11 mouse cellular contexts compared by ENCODE assay signal in genomic region chr11:68244254-68244991, GRCm38 (mm10).
DNase-seq lines count a peak whose midpoint lies in the region; ATAC-seq and TF ChIP-seq lines count a peak whose summit lies in the region.
"Had no signal": no experiment of that assay in that cellular context is flagged by ENCODE, and none has a peak within 500 bp of the region (broad histone marks: within the 10 kb centered on the region; RNA-seq: fewer than 3 reads in every experiment).

No protein-coding gene starts in this region.

- no peaks in the 10 kb centered on the region for H3K4me1 ChIP-seq in embryonic facial prominence, embryonic 15.5 days
- peaks cover 16% of the 10 kb centered on the region for H3K4me1 ChIP-seq in hindbrain, embryonic 14.5 days (replicated peaks; ENCODE audit: control insufficient read depth, insufficient read depth, low read length)
- peaks cover 8% of the 10 kb centered on the region; the same call in 1 of the 2 replicates for H3K4me1 ChIP-seq in midbrain, embryonic 16.5 days (ENCODE audit: control insufficient read depth, insufficient read depth, low read length)
- H3K4me1 ChIP-seq in thymus, adult 2 months (replicated peaks; ENCODE audit: control insufficient read depth, insufficient read depth, low read length) = peaks cover 10% of the 10 kb centered on the region
- H3K4me1 ChIP-seq: liver, embryonic 15.5 days had no signal

- no peak overlapping the region for H3K4me3 ChIP-seq in embryonic facial prominence, embryonic 15.5 days (replicated peaks)
- no peak overlapping the region for H3K4me3 ChIP-seq in hindbrain, embryonic 14.5 days (replicated peaks; ENCODE audit: low read length)
- no peak overlapping the region for H3K4me3 ChIP-seq in midbrain, embryonic 16.5 days (ENCODE audit: low read depth, low read length)
- no peak overlapping the region for H3K4me3 ChIP-seq in thymus, adult 2 months (ENCODE audit: control insufficient read depth, insufficient read depth, low read length)
- H3K4me3 ChIP-seq: liver, embryonic 15.5 days; neural tube, embryonic 12.5 days had no signal

- TF ChIP-seq CTCF in thymus, adult 2 months (IDR thresholded peaks at IDR 0.05; ENCODE audit: borderline replicate concordance, control insufficient read depth, extremely low read depth, insufficient read depth, low read length, poor library complexity) = no peak

- no peaks in the 10 kb centered on the region for H3K9me3 ChIP-seq in embryonic facial prominence, embryonic 15.5 days (replicated peaks)
- H3K9me3 ChIP-seq in hindbrain, embryonic 14.5 days (ENCODE audit: control insufficient read depth, low read length) = no peaks in the 10 kb centered on the region
- H3K9me3 ChIP-seq in midbrain, embryonic 16.5 days (replicated peaks; ENCODE audit: control insufficient read depth, low read length, poor library complexity, severe bottlenecking) = peaks cover 2% of the 10 kb centered on the region; the same call in 1 of the 2 replicates
- H3K9me3 ChIP-seq: liver, embryonic 15.5 days had no signal

- no peak for TF ChIP-seq POLR2A in thymus, adult 2 months (IDR thresholded peaks at IDR 0.05; ENCODE audit: control insufficient read depth, extremely low read depth, insufficient read depth, low read length, poor library complexity)

- peak; percentile 26 to 37 for DNase-seq in layer of hippocampus, postnatal 14 days (ENCODE audit: low spot score in 2 of 2)
- no peak for DNase-seq in layer of hippocampus, adult 9-11 months
- peak; percentile 38 for DNase-seq in hindbrain, embryonic 14.5 days (ENCODE audit: low spot score)
- DNase-seq in kidney, postnatal 10 days = no peak
- DNase-seq in frontal cortex, postnatal 10 days (ENCODE audit: low spot score in 2 of 2) = no peak
- DNase-seq in thymus, adult 2 months = no peak

- H3K27me3 ChIP-seq in embryonic facial prominence, embryonic 15.5 days = no peaks in the 10 kb centered on the region
- peaks cover 16% of the 10 kb centered on the region; the same call in 1 of the 2 replicates for H3K27me3 ChIP-seq in hindbrain, embryonic 14.5 days (ENCODE audit: control insufficient read depth, insufficient read depth, low read length)
- H3K27me3 ChIP-seq in midbrain, embryonic 16.5 days (ENCODE audit: control insufficient read depth, insufficient read depth, low read depth, low read length) = peaks cover 5% of the 10 kb centered on the region
- H3K27me3 ChIP-seq in thymus, adult 2 months (ENCODE audit: control insufficient read depth, insufficient read depth, low read length) = no peaks in the 10 kb centered on the region
- H3K27me3 ChIP-seq: liver, embryonic 15.5 days had no signal

- no peak overlapping the region for H3K9ac ChIP-seq in embryonic facial prominence, embryonic 15.5 days
- H3K9ac ChIP-seq in hindbrain, embryonic 14.5 days = 0 out of 2 replicates have a peak overlapping the region, but pooled peaks have one; percentile 13
- no peak overlapping the region for H3K9ac ChIP-seq in midbrain, embryonic 16.5 days (ENCODE audit: low read depth, low read length)
- H3K9ac ChIP-seq: liver, embryonic 15.5 days; neural tube, embryonic 12.5 days had no signal

- WGBS in embryonic facial prominence, embryonic 15.5 days = 59% methylated on average over 16 of the region's 16 CpGs
- 49% methylated on average over 16 of the region's 16 CpGs for WGBS in hindbrain, embryonic 14.5 days
- WGBS in midbrain, embryonic 16.5 days = 14% methylated on average over 16 of the region's 16 CpGs
- 90% methylated on average over 16 of the region's 16 CpGs for WGBS in thymus, adult 2 months

- no peak overlapping the region; the same call in 1 of the 2 replicates for H3K27ac ChIP-seq in embryonic facial prominence, embryonic 15.5 days (replicated peaks)
- peak overlapping the region; percentile 28; the same call in 1 of the 2 replicates for H3K27ac ChIP-seq in hindbrain, embryonic 14.5 days
- peak overlapping the region; percentile 1; the same call in 1 of the 2 replicates for H3K27ac ChIP-seq in midbrain, embryonic 16.5 days (ENCODE audit: low read length)
- H3K27ac ChIP-seq in thymus, adult 2 months (ENCODE audit: control insufficient read depth, insufficient read depth, low read length) = no peak overlapping the region
- H3K27ac ChIP-seq: liver, embryonic 15.5 days; neural tube, embryonic 12.5 days had no signal

- ATAC-seq in embryonic facial prominence, embryonic 15.5 days (ENCODE audit: insufficient number of reproducible peaks, low FRiP score, low TSS enrichment, low read depth) = peak; percentile 47; the same call in 1 of the 2 replicates
- 0 out of 2 replicates have a peak, but pooled peaks have one; percentile 44 for ATAC-seq in hindbrain, embryonic 14.5 days (ENCODE audit: low FRiP score)
- ATAC-seq in midbrain, embryonic 16.5 days = peak; percentile 68
- ATAC-seq: CD4-positive, CD25-positive, alpha-beta regulatory T cell, adult 4 months had no signal

- no peak overlapping the region for H3K4me2 ChIP-seq in embryonic facial prominence, embryonic 15.5 days (replicated peaks)
- no peak overlapping the region for H3K4me2 ChIP-seq in hindbrain, embryonic 14.5 days (replicated peaks)
- peak overlapping the region; percentile 4; the same call in 1 of the 2 replicates for H3K4me2 ChIP-seq in midbrain, embryonic 16.5 days (ENCODE audit: low read length)
- H3K4me2 ChIP-seq: liver, embryonic 15.5 days; neural tube, embryonic 12.5 days had no signal

- H3K36me3 ChIP-seq in embryonic facial prominence, embryonic 15.5 days = no peaks in the 10 kb centered on the region
- H3K36me3 ChIP-seq in hindbrain, embryonic 14.5 days (replicated peaks; ENCODE audit: control insufficient read depth, insufficient read depth) = no peaks in the 10 kb centered on the region
- no peaks in the 10 kb centered on the region for H3K36me3 ChIP-seq in midbrain, embryonic 16.5 days (ENCODE audit: control insufficient read depth, insufficient read depth, low read length)
- peaks cover 6% of the 10 kb centered on the region for H3K36me3 ChIP-seq in thymus, adult 2 months (ENCODE audit: control insufficient read depth, insufficient read depth, low read length)
- H3K36me3 ChIP-seq: liver, embryonic 15.5 days had no signal

Comparison
In these comparisons a context has a peak if more than half of its experiments do, and no peak if none do; other contexts are left out.
1. DNase-seq: peak in layer of hippocampus, postnatal 14 days (2 of 2) and hindbrain, embryonic 14.5 days (single experiment); none in layer of hippocampus, adult 9-11 months (single experiment), kidney, postnatal 10 days (single experiment), frontal cortex, postnatal 10 days (0 of 2) and thymus, adult 2 months (single experiment).
2. H3K27ac ChIP-seq: peak in hindbrain, embryonic 14.5 days (single experiment) and midbrain, embryonic 16.5 days (single experiment); none in embryonic facial prominence, embryonic 15.5 days (single experiment) and thymus, adult 2 months (single experiment).
3. Peak in every context shown above with its lines, with median percentiles within 50 percentile points of each other: ATAC-seq.